Mouse (Mus musculus) urinary bladder, postnatal 10 days (tissue): Measurements from ENCODE around the gene Olfr566.

ENCODE experiments used
- DNase-seq: peaks from one replicate; pipeline ENCODE4 v3.0.0; 2022; ENCODE audit warnings: low spot score

Olfr566 gene

GRCm38 (mm10) chr7:102858665-102859064 lies at the start of gene Olfr566:
Olfr566 (minus strand) TSS chr7:102858765.
- no peak for DNase-seq

GRCm38 (mm10) chr7:102890782-102891181 lies 32.2 kb upstream of the Olfr566 start, which contains the start of gene Olfr569:
Olfr569 (minus strand) TSS chr7:102890882.
- no peak for DNase-seq

- DNase-seq: no peak
Measured at GRCm38 (mm10) chr7:102876822-102877221, 18.3 kb upstream of the Olfr566 start, which contains the start of gene Olfr568. Olfr568 (plus strand) TSS chr7:102877122.

GRCm38 (mm10) chr7:102855807-102856206 lies 2.8 kb downstream of the Olfr566 start:
- DNase-seq: no peak
